Mouse (Mus musculus) bone marrow macrophage, adult 2 months (primary cell): ENCODE measurements around the gene Olfr768.

ENCODE experiments used
- CTCF ChIP-seq: IDR thresholded peaks from 2 replicates; pipeline ENCODE4 v1.5.1; 2012; ENCODE audit warnings: low read depth, mild to moderate bottlenecking, low read length, moderate library complexity
- POLR2A ChIP-seq: IDR thresholded peaks from 2 replicates; pipeline ENCODE4 v1.6.1; 2012; ENCODE audit warnings: mild to moderate bottlenecking, low read depth, low read length, borderline replicate concordance

DNA sequence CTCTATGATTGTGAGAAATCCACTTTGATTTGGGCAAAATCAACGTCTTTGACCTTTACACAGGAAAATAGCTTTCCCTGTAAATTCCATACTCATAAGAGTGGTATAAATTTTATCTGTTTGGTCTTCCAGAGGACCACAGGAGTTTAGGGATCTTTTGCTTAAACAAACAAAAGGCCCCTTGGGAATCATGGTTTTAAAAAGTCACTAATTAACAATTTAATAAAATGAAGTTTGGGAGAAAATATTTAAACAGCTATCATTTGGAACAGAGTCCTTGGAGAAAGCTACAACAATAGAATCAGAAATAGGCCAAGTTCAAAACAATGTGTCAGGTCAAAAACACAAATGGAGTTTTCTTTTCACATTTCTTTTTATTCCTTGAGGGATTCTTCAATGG lies at the start of gene Olfr768:
- no peak for TF ChIP-seq CTCF
- no peak for TF ChIP-seq POLR2A
